Mouse (Mus musculus) right cerebral cortex, postnatal 10 days (tissue): Measurements from ENCODE around the gene Col5a2.
"Not testable (repeated sequence)": the region's sequence is repeated elsewhere in the genome, so short reads cannot be mapped to it uniquely, and the experiment has no call there.

Experiments
- DNase-seq, 2 experiments: peaks; one replicate each; pipeline ENCODE4 v3.0.0; 2021; ENCODE audit warnings: low spot score in 2 of 2

Gene Col5a2

DNA sequence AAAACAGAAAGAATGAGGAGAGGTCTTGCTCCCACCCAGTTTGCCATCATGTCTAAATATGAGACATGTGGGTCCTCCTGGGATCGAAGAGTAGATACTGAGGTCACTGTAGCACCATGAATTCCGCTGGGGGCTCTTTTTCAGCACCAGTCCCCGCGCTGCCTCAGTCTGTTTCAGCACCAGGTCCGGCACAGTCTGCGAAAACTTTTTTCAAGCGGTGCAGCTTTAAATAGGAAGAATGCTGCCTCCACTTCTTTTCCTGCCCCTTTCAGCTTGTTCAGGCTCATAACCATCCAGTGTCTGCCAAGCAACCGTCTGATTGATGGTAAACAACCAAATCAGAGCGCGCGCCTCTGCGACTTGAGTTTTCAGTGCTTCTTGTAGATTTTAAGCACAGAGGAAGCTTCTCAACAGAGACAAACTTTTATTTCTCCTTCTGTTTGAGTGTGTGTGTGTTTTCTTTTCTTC is at the start of gene Col5a2:
Col5a2 (minus strand) TSS at position 418 of the 468 bp plus-strand sequence.
- peak; percentile 53 to 66 for DNase-seq

DNA sequence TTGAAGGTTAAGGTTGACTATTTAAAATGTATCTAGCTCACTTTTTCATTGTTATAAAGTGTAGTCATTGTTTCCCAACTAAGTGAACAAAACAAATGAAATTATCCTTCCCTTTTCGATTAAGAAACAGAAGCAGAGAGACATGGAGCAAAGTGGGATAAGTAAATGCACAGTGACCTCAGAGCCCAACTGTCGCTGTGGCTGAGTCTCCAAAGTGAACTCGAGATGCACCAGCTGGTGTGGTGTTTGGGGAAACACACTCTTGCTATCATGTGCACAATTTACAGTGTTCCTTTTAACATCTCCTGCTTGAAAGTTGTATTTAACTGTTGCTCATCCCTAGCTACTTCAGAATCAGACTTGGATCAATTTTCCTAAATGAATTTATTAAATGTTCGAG is 47.4 kb upstream of the Col5a2 start:
- no peak for DNase-seq

DNA sequence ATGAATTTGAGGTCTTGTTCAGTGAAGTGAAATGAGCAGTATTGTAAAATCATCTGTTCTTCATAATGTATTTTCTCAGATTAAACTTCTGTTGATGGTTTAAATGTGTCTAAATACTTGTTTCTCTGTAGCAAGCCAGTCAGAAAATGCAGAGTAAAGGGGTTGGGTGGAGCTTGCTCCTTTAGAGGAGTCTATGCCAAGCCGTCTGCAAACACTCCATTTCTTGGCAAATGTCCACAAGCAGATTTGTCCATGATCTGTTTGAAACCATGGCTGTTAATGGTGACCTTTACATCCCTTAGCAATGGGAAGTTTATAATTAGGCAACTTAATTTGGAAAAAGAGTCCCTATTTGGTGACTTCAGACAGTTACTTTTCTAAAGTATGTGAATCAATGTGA is 38.8 kb upstream of the Col5a2 start:
- no peak for DNase-seq

DNA sequence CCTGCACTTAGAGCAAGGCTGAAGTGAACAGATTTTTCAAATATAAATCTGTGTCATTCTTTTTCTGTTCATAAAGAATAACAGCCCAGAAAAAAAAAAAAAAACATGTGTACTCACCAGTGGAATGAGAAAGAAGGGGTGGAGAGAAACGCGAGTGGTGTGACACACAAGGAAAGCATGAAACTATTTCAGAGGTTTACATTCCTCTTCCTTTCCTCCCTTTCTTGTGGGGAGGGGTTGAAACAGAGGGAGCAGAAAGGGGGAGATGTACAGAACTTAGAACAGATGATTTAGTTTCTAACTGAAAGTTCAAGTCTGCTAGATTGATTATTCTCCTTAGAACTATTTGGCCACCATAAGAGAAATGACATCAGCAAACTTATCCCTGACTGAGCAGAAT is 38.1 kb upstream of the Col5a2 start:
- DNase-seq: no peak

DNA sequence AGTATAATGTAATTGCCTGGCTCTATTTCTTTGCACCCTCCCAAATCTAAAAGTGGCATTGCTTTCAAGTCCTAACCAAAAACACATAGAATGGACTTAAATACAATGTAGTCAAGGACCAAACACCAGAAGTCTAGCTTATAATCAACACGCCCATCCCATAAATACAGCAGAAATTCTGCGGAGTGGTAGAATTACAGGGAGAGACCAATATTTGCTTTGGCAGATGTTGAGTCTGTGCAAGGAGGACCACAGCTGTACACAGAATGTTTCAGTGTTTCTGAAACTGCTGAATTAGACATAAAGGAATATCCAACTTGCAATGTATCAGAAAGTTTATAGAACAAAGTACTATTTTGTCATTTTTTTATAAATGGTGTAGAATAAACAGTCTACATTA is 28.4 kb upstream of the Col5a2 start:
- DNase-seq: no peak

DNA sequence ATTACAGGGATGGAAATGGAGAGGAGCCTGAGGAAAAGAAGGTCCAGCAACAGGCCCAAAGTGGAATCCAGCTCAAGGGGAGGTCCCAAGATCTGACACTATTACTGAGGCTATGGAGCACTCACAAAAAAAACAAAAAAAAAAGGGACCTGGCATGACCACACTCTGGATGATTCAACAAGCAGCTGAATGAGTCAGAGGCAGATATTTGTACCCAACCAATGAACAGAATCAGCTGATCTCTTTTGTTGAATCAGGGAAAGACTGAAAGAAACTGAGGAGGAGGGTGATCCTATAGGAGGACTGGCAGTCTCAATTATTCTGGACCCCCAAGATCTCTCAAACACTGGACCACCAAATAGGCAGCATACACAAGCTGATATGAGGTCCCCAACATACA is 24.4 kb upstream of the Col5a2 start:
- DNase-seq: not testable (repeated sequence)

DNA sequence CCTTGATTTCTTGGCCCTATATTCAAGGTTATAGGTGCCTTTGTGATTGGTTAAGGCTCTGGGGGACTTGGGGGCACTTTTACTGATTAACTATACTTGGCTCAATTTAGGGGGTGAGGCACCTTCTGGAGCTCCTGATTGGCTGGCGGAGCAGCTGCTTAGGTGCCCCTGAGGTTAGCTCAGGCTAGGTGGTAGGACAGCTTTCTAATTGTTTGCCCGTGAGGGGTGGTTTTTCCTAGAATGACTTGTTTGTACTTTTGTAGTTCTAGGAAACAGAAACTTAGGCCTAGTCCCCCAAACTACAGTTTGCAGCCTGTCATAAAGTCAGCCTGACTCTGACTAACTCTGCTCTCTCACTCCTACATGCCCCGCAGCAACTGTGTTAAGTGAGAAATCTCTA is 20.5 kb upstream of the Col5a2 start:
- no peak for DNase-seq

DNA sequence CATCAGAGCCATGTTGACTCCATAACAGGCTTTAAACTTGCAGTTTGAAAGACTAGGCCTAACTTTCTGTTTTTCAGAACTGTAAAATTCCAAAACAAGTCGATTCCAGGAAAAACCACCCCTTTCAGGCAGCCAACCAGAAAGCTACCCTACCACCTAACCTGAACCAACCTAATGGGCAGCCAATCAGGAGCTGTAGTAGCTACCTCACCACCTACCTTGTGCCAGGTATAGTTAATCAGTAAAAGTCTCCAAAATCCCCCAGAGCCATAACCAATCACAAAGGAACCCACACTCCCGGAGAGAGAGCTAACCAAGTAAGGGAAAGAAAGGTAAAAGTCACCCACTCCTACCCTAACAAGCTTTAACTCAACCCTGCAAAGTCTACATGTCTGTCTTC is 18.4 kb upstream of the Col5a2 start:
- no peak for DNase-seq

DNA sequence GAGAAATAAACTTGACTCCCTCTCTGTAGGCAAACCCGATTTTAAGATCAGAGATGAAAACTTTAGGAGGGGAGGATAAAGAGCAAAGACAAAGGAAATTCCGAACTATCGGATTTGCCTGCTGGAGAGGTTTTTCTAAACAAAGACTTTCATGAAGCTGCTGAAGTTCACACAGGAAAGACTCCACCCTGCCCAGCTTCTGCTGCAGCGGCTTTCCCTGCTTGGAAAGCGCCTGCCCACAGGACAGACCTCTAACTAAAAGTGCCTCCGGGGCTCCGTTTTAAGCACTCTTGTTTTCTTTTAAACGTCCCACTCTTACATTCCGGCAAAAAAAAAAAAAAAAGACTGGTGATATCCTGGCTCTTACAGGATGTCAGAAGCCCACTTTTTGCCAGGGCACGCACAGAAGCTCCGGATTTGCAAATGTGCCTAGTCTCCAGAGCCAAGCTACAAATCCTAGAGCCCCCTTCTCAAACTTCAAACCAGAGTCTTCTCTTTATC is 791 bp downstream of the Col5a2 start:
- no peak for DNase-seq

DNA sequence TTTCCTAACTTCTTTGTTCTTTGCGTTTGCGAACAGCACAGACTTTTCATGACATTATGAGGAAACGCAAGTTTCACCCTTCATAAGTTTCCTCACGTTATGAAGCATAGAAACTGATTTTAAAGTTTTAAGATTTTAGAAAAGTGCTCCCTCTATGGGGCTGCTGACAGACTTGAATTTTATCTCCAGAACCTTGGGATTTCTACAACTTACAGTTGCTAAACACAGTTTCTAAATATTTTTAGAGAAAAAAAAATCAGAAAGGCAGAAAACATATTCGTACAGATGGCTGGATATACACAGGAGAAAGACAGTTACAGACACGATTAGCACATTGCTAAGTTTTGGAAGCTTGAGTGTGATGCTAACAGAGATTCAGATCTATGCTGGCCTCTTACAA is 1.6 kb downstream of the Col5a2 start:
- no peak for DNase-seq

DNA sequence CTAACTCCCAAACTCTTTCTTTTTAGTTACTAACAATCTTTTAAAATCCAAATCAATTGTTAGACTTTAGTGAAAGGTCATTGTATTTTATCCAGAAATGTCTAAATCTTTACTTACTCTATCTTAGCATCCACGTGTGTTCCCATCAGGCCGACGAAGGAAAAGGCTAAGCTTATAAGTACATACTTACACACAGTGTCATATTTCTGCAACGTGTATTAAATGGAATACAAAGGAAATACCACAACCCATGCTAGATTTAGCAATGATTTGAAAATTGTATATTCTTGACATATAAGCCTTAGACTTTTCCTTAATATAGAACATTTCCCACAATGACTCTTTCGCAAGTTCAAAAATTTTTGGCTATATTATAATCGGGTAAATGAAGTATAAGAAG is 2.6 kb downstream of the Col5a2 start:
- no peak for DNase-seq

DNA sequence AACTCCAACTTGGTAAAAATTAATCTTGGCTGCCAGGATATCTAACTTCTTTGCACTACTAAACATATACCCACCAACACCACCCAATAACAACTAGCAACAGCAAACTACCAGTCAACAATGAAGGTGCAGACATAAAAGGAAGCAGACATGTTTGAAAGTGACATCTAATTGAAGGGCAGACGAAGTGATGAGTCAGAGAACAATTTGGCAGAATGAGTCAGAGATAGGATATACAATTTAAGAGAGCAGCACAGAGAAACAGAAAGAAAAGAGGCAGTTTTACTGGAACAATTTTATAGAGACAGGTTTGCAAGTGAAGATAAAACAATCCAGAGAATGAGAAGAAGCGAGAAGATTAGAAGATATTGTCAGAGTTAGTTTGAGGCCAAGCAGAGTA is 8.1 kb downstream of the Col5a2 start:
- DNase-seq: no peak

DNA sequence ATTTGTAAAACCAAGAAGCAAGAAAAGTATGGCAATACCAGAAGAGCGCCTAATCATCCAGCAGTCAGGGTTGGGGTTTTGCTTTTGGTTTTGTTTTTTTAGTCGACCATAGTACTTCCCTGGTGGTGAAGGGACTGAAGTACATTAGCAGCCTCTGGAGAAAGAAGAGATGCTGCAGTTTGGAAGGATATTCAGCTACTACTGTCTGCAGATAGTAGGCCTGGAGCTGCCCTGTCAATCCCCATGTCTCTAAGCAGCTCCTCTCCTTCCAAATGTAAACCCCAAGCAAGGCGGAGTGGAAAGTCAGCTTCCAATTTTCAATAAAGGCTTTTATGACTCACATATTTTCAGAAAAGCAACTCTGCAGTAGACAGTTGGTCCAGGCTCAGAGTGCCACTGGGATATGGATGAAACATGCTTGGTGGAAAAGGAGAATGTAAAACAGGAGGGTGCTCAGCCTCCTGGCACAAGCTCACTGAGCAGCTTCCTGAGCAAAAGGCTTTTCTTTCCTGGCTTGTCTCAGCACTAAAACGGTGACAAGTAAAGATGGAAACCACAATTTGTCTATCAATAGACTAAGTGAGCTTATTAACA is 10.9 kb downstream of the Col5a2 start:
- DNase-seq: peak; percentile 18 to 21

DNA sequence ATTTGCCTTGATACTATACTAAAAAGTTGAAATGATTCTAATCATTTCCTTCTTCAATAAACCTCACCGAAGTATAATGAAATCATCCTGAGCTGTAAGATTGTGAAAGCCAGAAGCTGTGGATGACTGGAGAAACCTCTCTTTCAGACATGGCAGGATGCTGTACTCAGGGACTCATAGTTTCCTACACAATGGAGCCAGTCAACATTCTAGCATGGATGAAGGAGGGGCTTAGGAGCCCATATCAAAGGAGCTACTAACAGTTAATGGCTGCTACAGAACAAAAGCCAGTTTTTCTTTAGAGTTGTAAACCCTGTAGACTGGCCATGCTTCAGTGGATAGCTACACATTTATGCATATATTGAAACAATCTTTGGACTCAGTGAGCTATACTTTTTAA is 12.6 kb downstream of the Col5a2 start:
- no peak for DNase-seq

DNA sequence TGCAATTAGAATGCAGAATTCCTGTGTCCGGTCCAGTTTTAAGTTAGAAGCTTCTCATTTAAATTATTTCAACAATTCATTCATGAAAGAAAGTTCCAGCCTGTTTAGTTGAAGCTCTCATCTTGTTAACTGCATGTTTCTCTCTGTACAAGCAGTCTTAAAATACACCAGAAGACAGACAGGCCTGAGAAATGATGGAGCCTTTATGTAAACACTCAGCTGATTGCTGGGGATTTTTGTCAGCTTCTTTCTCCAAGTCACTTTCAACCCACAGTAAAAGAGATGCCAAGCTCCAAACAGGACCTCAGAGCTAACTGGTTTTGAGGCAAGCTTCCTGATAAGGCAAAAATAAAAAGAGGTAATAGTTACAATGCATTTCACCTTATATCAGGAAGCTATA is 14.8 kb downstream of the Col5a2 start:
- no peak for DNase-seq

DNA sequence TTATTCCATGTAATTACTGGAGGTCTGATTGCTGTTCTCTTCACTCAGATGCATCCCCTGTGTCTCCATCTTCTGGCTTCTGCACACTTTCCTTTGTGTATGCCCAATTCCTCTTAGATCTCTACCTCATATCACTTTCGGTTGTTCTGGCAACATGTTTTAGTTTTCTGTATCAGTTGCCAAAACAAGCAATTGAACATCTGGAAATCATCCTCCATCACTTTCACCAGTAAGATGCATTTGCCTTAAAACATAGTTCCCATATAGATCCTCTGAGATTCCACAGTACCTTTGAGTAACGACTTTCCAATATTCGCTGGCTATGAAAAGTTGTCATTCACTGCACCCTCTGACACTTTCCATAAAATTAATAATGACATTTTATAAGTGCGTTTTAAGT is 20.1 kb downstream of the Col5a2 start:
- DNase-seq: no peak

DNA sequence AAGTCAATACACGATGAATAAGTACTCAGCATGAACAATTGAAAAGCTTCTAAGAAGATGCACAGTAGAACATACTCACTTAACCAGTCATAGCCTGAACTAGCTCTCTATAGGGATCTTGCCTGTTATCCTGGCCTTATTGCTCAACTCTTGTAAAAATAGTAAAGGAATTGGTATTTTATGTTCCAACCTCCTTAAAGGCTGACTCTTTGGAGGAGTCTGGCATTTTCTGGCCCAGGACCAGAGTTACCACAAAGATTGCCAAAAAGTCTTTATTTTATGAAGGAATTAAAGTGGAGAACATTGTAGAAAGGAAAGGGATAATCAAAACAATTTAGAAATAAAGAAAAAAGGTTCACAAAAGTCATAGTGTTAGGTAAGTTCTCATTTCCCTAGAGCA is 21.2 kb downstream of the Col5a2 start:
- no peak for DNase-seq

DNA sequence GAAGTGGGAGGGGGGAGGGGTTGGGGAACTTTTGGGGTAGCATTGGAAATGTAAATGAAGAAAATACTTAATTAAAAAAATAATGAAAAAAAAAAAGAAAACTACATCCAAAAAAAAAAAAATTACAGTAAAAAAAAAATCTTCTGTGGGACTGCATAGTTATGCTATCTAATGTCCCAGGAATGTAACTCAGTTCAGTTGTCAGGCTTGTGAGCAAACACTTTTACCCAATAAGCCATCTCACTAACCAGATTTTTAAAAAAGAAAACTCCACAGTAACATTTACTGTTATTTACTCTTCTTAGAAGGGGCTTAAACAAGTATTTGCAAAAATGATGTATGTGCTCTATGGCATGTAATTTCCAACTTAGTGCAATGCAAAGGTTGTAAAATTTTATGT is 24.0 kb downstream of the Col5a2 start:
- no peak for DNase-seq

DNA sequence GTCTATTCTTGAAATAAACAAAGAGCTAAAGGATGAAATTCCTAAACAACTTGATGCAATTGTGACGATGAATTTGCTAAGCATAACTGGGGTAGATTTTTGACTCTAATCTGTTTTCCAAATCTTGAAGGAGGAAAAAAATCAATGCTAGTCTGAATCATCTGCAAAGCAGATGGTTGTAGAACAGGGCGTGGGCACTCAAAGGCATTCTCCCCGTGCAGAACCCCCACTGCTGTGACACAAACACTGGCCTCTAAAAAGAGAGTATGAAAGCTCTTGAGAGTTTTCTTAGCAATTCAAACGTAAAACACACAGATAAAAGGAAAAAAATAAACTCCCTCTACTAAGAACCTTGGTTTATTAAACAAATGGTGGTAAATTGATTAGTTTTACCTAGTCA is 30.3 kb downstream of the Col5a2 start:
- DNase-seq: peak; percentile 26 to 31

DNA sequence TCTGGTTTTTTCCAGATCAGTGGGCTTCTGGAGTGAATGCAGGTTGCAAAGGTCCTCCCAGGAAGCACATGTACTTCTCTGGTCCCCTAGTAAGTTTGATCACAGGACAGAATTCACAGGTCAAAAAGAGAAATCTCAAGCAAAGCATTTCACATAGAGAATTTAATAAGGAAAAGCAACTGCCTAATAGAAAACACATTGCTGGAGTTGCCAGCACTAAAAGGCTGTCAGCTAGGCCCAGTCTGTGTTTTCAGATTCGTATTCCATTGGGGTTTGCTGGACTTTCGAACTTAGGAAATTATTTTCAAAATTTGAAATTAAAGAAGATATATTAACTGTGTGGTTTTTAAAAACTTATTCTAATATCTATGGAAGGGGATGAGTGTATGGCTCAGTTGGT is 42.3 kb downstream of the Col5a2 start:
- DNase-seq: no peak

DNA sequence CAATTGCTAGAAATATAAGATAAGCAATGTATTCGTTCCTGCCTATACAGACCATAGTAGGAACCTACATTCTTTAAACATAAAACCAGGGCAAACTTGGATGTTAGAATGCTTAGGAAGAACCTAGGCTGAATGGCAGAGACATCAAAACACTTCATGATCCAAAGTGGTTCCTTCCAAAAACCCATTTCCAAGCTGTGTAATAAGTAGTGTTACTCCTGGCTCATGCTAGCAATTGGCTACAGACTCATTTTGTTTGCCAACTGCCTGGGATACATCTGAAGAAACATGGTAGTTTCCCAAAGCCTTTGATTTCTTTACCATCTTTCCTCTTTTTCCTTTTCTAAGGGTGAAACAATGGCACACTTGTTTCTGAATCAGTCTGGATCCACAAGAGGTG is 47.3 kb downstream of the Col5a2 start:
- DNase-seq: no peak

DNA sequence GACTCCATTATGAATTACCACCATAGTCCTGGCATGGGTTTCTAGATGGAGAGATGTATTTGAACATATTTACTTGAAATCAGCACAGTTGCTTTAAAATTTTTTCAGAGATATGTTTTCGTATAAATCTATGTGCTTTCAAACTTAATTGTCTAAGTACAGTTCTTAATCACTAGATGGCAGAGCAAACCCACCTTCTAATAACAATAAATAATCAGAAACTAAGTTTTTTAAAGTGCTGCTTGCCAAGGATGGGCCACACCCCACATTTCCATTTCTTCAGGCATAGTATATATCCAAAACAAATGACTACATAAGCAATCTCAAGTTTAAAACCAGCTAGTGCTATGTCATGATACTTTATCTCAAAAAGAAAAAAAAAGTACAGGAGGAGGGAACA is 54.2 kb downstream of the Col5a2 start:
- DNase-seq: no peak

DNA sequence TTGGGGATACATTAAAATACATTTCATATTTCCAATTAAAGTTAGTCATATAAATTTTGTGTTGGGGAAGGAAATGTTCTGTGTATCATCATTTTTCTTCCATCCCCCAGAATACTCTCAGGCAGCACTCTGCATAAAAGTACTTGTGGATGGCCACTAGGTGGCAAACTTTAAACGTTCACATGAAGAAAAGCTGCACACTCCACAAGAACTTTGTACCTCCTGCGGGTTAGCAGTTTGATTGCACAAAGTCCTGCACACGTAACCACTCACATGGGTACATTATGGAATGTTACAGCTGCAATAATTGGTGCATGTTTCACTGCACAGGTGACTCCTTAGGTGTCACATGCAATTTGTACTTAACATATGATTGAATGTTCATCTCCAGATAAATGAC is 71.2 kb downstream of the Col5a2 start:
- peak; percentile 52 to 57 for DNase-seq

DNA sequence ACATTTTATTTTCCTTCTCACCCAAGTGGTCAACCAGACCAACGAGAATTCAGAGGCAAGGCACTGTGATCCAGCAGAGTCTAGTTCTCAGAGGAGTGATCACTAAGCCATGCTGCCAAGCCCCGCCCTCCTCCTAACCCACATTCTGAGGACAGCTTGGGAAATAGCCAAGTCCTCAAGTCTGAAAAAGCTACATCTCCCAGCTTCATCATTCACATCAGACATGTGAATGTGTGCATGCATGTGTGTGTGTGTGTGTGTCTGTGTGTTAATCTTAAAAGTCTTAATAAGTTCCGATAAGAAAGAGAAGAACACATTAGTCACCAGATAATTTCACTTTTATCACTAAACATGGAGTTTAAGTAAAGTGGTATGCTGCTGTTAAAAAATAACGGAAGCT is 72.6 kb downstream of the Col5a2 start:
- DNase-seq: peak in 1 of 2 experiments; percentile 17
